Mouse (Mus musculus) bone marrow, adult 2 months (tissue): ENCODE measurements around the gene Foxn3.

ENCODE experiments used
- CTCF ChIP-seq: fragments of 200-500 bp; IDR thresholded peaks from 2 replicates; pipeline ENCODE4 v1.5.1; 2011; ENCODE audit warnings: low read length, control low read depth; ENCODE audit not compliant: control insufficient read depth, insufficient read depth
- POLR2A ChIP-seq: fragments of 200-500 bp; IDR thresholded peaks from 2 replicates; pipeline ENCODE4 v1.6.1; 2011; ENCODE audit warnings: low read depth, mild to moderate bottlenecking, control low read depth, low read length, borderline replicate concordance; ENCODE audit not compliant: control insufficient read depth

- TF ChIP-seq POLR2A (no peak), CTCF (no peak)
These were observed 169.3 kb downstream of the Foxn3 start for GRCm38 (mm10) chr12:99393867-99394630.
